Mouse (Mus musculus): ENCODE data around the gene Topors.

- no peak for TF ChIP-seq E2F4 (IDR thresholded peaks at IDR 0.05; ENCODE audit: borderline replicate concordance, low read depth, low read length)
- no peak; a peak in 1 of 4 replicates for TF ChIP-seq EP300 (IDR thresholded peaks at IDR 0.05; ENCODE audit: low read depth in 1 of 2, low read length in 2 of 2)
- TF ChIP-seq POLR2A (IDR thresholded peaks at IDR 0.05; ENCODE audit: control insufficient read depth in 1 of 2, insufficient read depth in 1 of 2, low read depth in 1 of 2, low read length in 2 of 2, poor library complexity in 1 of 2) = no peak
- no peak for TF ChIP-seq TCF12 (IDR thresholded peaks at IDR 0.05; ENCODE audit: low read depth, low read length)
- TF ChIP-seq RAD21 (IDR thresholded peaks at IDR 0.05; ENCODE audit: low read depth, low read length) = no peak
- TF ChIP-seq RCOR1 (IDR thresholded peaks at IDR 0.05; ENCODE audit: low read depth, low read length) = no peak
- TF ChIP-seq ZNF384 (IDR thresholded peaks at IDR 0.05; ENCODE audit: low read depth, low read length) = no peak
- TF ChIP-seq MAZ (IDR thresholded peaks at IDR 0.05; ENCODE audit: low read depth, low read length) = no peak
- TF ChIP-seq HCFC1 (IDR thresholded peaks at IDR 0.05; ENCODE audit: low read depth, low read length) = no peak
Measured at GRCm38 (mm10) chr4:40313026-40313425, 43.4 kb upstream of the Topors start.
